10 mouse cellular contexts compared by ENCODE assay signal in the genomic region with DNA sequence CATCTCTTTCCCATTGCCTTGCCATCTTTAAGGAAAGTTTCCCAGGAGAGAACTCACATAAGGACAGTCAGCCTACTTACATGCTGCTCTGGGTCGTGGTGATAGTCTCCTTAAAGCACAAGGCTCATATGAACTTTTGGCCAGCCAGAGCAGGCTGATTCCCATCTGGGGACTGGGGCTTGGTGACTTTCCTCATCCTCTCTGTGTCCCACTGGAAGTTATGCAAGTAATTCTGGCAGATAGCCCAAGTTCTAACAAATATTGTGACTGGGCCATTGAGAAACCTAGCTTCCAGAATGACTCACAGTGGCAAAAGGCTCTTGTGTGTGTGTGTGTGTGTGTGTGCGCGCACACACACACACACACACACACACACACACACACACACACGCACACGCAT.
DNase-seq lines count a peak whose midpoint lies in the region; ATAC-seq lines count a peak whose summit lies in the region.
"Had no signal": no experiment of that assay in that cellular context is flagged by ENCODE, and none has a peak within 500 bp of the region (broad histone marks: within the 10 kb centered on the region; RNA-seq: fewer than 3 reads in every experiment).

No protein-coding gene starts in this region.

- H3K36me3 ChIP-seq in heart, embryonic 10.5 days, result no peaks in the 10 kb centered on the region
- H3K36me3 ChIP-seq: G1E had no signal

- H3K4me3 ChIP-seq in heart, embryonic 10.5 days, result no peak overlapping the region

- 92% methylated on average over 5 of the region's 5 CpGs for WGBS in heart, embryonic 10.5 days

- ATAC-seq in CD4-positive, CD25-positive, alpha-beta regulatory T cell, adult 4 months, result no peak

- H3K27me3 ChIP-seq in heart, embryonic 10.5 days (ENCODE audit: insufficient read depth, poor library complexity, severe bottlenecking), result no peaks in the 10 kb centered on the region

- no peaks in the 10 kb centered on the region for H3K4me1 ChIP-seq in heart, embryonic 10.5 days

- peak; percentile 53 for DNase-seq in heart, adult 8-10 months (ENCODE audit: low spot score)
- DNase-seq in heart, embryonic 10.5 days (ENCODE audit: low spot score), result no peak
- DNase-seq in 416B (ENCODE audit: low read depth) (peak; percentile 49), adipocyte (ENCODE audit: low spot score) (peak; percentile 70)
- DNase-seq in heart, postnatal 25 days (ENCODE audit: low spot score), result peak; percentile 23
- no peak for DNase-seq in layer of hippocampus, adult 9-10 months (ENCODE audit: low spot score)
- no peak for DNase-seq in natural killer cell, adult 2 months (ENCODE audit: low spot score in 2 of 2)
- DNase-seq: cerebellum, adult 2 months had no signal

- intact Hi-C loops in heart, postnatal 25 days (cut with DNase I), result no loop called here

- no peaks in the 10 kb centered on the region for H3K9me3 ChIP-seq in heart, embryonic 10.5 days
- H3K9me3 ChIP-seq: G1E had no signal

- no peak overlapping the region for H3K27ac ChIP-seq in heart, embryonic 10.5 days

Comparison
In these comparisons a context has a peak if more than half of its experiments do, and no peak if none do; other contexts are left out.
1. DNase-seq: peak in heart, adult 8-10 months (single experiment), 416B (single experiment), adipocyte (single experiment) and heart, postnatal 25 days (single experiment); none in heart, embryonic 10.5 days (single experiment), layer of hippocampus, adult 9-10 months (single experiment) and natural killer cell, adult 2 months (0 of 2).